Mouse (Mus musculus) liver, embryonic 13.5 days (tissue): ENCODE data around the gene Scaf11. TPM values are rescaled to one million over a fixed set of nuclear protein-coding genes. Genes with fewer than 3 reads are reported as not detected.
"Not testable (repeated sequence)": the region's sequence is repeated elsewhere in the genome, so short reads cannot be mapped to it uniquely, and the experiment has no call there.

ENCODE experiments used
- ATAC-seq: fragments of 200-750 bp; cut with Nextera tagmentation; 2 replicates; pipeline ENCODE4 v1.8.0; 2017; ENCODE audit warnings: low read depth, mild to moderate bottlenecking, moderate number of reproducible peaks, moderate library complexity
- DNase-seq: peaks from one replicate; pipeline ENCODE4 v3.0.0; 2022
- H3K27ac ChIP-seq: fragments of 300-500 bp; sonication (generic); 2 replicates; pipeline ENCODE4 v1.5.1; 2015; ENCODE audit warnings: moderate library complexity, mild to moderate bottlenecking, inconsistent platforms
- H3K27me3 ChIP-seq: fragments of 300-500 bp; sonication (generic); 2 replicates; pipeline ENCODE4 v1.6.1; 2015; ENCODE audit warnings: mild to moderate bottlenecking, inconsistent platforms
- H3K36me3 ChIP-seq: fragments of 300-500 bp; sonication (generic); 2 replicates; pipeline ENCODE4 v1.6.1; 2015; ENCODE audit warnings: mild to moderate bottlenecking, inconsistent platforms
- H3K4me1 ChIP-seq: fragments of 300-500 bp; sonication (generic); replicated peaks from 2 replicates; pipeline ENCODE4 v1.6.1; 2015; ENCODE audit warnings: inconsistent platforms
- H3K4me2 ChIP-seq: fragments of 300-500 bp; sonication (generic); 2 replicates; pipeline ENCODE4 v1.6.1; 2015; ENCODE audit warnings: inconsistent platforms, mild to moderate bottlenecking, moderate library complexity
- H3K4me3 ChIP-seq: fragments of 300-500 bp; sonication (generic); replicated peaks from 2 replicates; pipeline ENCODE4 v1.5.1; 2015; ENCODE audit warnings: mild to moderate bottlenecking, inconsistent platforms
- H3K9ac ChIP-seq: fragments of 300-500 bp; sonication (generic); 2 replicates; pipeline ENCODE4 v1.6.1; 2015; ENCODE audit warnings: mild to moderate bottlenecking, inconsistent platforms
- H3K9me3 ChIP-seq: fragments of 300-500 bp; sonication (generic); replicated peaks from 2 replicates; pipeline ENCODE4 v1.6.1; 2016; ENCODE audit warnings: inconsistent platforms
- WGBS: fragments of 180-500 bp; shearing (Covaris S2); methylation state at CpG from one replicate; pipeline ENCODE4 v1.1.7; 2015; ENCODE audit not compliant: insufficient replicate concordance; 5-methylcytosine and 5-hydroxymethylcytosine counted together
- polyA plus RNA-seq: library from polyadenylated mRNA; unstranded; fragments of >200 nt; fragmentation: Nextera tagmentation; extraction: Ambion mirVana; gene quantifications from 2 replicates; pipeline ENCODE4 v1.2.1, GENCODE M21; 2015

Gene Scaf11
- 53.4 and 57.0 TPM in 2 replicates for polyA plus RNA-seq

DNA sequence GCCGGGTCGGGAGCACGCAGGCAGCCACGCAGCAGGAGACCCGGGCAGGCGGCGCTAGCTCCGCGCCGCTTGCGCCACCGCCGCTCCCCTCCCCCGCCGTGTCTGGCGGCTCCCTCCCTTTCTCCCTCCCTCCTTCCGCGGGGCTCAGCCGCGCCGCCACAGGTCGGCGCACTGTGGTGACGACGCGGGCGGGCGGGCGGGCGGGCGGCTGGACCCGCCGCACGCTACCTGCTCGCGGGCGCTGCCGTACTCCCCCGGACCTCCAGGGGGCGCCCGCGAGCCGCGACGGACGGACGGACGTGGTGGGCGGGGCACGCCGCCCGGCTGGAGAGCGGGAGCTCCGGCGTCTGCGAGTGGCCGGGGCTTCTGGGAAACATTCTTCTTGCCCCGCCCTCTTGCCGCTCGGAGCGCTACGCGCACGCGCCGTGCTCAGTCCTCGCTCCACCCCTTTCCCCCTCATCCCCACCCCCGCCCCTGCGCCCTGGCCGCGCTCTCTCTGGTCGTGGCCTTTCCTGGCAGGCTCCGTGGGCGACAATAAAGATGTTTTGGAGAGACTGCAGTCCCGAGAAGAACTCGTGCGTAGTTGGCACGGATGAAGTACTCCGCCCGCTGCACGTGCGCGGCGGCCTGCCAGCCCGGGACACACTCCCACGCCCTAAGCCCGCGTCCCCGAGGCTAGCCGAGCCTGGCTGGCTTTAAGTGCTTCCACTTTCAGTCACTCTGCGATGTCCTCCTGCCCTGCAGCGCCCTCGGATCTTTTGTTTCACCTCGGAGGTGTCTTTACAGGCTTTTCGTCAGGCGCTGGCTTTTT, at the start of gene Scaf11:
TSS of gene Scaf11 (minus strand) at position 114 of the 811 bp plus-strand sequence.
- H3K9me3 ChIP-seq = no peaks in the 10 kb centered on the region
- H3K27me3 ChIP-seq = no peaks in the 10 kb centered on the region
- peak within 1 kb of the TSS; percentile 96 for H3K4me3 ChIP-seq
- H3K4me2 ChIP-seq = peak within 1 kb of the TSS; percentile 92
- H3K4me1 ChIP-seq = peaks cover 51% of the 10 kb centered on the region
- H3K9ac ChIP-seq = peak within 1 kb of the TSS; percentile 100
- H3K27ac ChIP-seq = peak within 1 kb of the TSS; percentile 99
- H3K36me3 ChIP-seq = peaks cover 9% of the 10 kb centered on the region
- DNase-seq (peak; percentile 93), ATAC-seq (peak; percentile 90)
- under 1% methylated on average over 66 of the region's 96 CpGs for WGBS

GRCm38 (mm10) chr15:96507097-96507840, 46.6 kb upstream of the Scaf11 start:
- no peak overlapping the region for H3K9ac ChIP-seq
- DNase-seq (peak; percentile 13), ATAC-seq (no peak)
- WGBS = 31% methylated on average over 18 of the region's 18 CpGs
- H3K27me3 ChIP-seq = no peaks in the 10 kb centered on the region
- no peaks in the 10 kb centered on the region for H3K36me3 ChIP-seq
- no peak overlapping the region for H3K27ac ChIP-seq
- peak overlapping the region; percentile 19; the same call in 1 of the 2 replicates for H3K4me2 ChIP-seq
- no peaks in the 10 kb centered on the region for H3K4me1 ChIP-seq
- no peak overlapping the region for H3K4me3 ChIP-seq
- peaks cover 7% of the 10 kb centered on the region for H3K9me3 ChIP-seq

GRCm38 (mm10) chr15:96497646-96498045, 37.0 kb upstream of the Scaf11 start:
- Histone ChIP-seq H3K4me2 (no peak overlapping the region), H3K9ac (no peak overlapping the region), H3K36me3 (no peaks in the 10 kb centered on the region), H3K4me3 (no peak overlapping the region), H3K4me1 (no peaks in the 10 kb centered on the region), H3K9me3 (peaks cover 6% of the 10 kb centered on the region; the same call in 1 of the 2 replicates), H3K27ac (no peak overlapping the region), H3K27me3 (no peaks in the 10 kb centered on the region)
- ATAC-seq = no peak
- DNase-seq = no peak
- WGBS = 64% methylated on average over 7 of the region's 7 CpGs

- H3K4me2 ChIP-seq = no peak overlapping the region
- H3K4me3 ChIP-seq = no peak overlapping the region
- H3K9me3 ChIP-seq = no peaks in the 10 kb centered on the region
- no peaks in the 10 kb centered on the region for H3K36me3 ChIP-seq
- DNase-seq = no peak
- WGBS = 66% methylated on average over 6 of the region's 6 CpGs
- H3K27ac ChIP-seq = no peak overlapping the region
- H3K9ac ChIP-seq = no peak overlapping the region
- no peak for ATAC-seq
- peaks cover 5% of the 10 kb centered on the region for H3K4me1 ChIP-seq
- H3K27me3 ChIP-seq = no peaks in the 10 kb centered on the region
These were observed 33.6 kb upstream of the Scaf11 start for GRCm38 (mm10) chr15:96494279-96494678.

DNA sequence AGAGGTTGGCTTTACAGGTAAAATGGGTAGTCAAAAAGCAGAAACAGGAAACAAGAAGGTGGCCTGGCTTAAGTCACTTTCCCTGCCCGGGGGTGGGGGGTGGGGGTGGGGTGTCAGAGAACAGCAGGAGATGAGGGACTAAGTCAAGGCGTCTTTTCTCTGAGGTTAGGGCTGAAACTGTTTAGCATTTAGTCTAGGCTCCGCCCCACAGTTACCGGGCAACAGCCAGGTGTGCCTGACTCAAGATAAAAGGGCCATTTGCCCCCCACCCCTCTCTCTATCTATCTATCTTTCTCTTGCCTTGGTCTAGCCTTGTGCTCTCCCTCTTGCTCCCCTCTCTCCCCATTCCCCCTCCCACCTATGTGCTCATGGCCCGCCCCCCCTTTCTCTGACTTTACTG, 32.9 kb upstream of the Scaf11 start:
- DNase-seq (no peak), ATAC-seq (no peak)
- H3K4me1 ChIP-seq = peaks cover 12% of the 10 kb centered on the region
- H3K27ac ChIP-seq = no peak overlapping the region
- WGBS = 62% methylated on average over 5 of the region's 5 CpGs
- no peaks in the 10 kb centered on the region for H3K36me3 ChIP-seq
- no peak overlapping the region for H3K9ac ChIP-seq
- no peak overlapping the region for H3K4me3 ChIP-seq
- no peaks in the 10 kb centered on the region for H3K27me3 ChIP-seq
- H3K4me2 ChIP-seq = no peak overlapping the region
- H3K9me3 ChIP-seq = no peaks in the 10 kb centered on the region

GRCm38 (mm10) chr15:96492919-96493318, 32.3 kb upstream of the Scaf11 start:
- not testable (repeated sequence) for H3K4me2 ChIP-seq, H3K4me3 ChIP-seq, H3K36me3 ChIP-seq, H3K9me3 ChIP-seq, H3K27me3 ChIP-seq, H3K27ac ChIP-seq, H3K9ac ChIP-seq, DNase-seq, ATAC-seq
- H3K4me1 ChIP-seq = peaks cover 14% of the 10 kb centered on the region
- 66% methylated on average over 4 of the region's 4 CpGs for WGBS

DNA sequence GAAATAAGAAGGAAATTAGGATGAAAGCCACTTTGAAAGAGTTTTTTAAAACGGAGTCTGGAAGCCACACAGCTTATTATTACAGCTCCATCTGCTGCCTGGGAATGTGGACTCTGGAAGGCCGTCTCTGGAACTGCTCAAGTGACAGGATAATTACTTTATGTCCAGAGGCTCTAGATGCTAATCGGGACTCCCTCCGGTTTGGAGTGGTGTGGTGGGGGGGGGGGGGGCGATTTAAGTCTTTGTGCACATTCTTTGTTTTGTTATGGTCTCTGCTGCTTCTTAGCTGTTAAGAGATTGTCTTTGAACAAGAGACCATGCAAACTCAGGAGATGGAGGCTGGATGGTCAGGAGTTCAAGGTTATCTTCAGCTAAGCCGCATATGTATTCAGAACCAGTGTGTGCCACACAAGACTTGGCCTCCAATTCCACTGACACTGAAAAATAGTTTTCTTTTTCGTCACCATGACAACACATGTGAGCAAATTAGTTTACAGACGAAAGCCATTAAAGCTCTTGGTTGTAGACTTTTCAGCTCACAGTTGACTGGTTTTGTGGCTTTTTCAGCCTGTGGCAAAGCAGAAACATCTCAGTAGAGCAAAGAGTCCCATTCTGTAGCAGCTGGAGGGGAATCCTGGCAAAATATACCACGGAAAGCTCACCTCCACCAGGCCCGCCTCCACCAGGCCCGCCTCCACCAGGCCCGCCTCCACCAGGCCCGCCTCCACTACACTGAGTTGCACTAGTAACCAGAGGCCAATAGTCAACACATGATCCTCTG, 31.4 kb upstream of the Scaf11 start:
- no peak for DNase-seq

GRCm38 (mm10) chr15:96491421-96491820, 30.8 kb upstream of the Scaf11 start:
- H3K4me2 ChIP-seq = no peak overlapping the region
- H3K4me3 ChIP-seq = no peak overlapping the region
- WGBS = 50% methylated on average over 3 of the region's 3 CpGs
- DNase-seq = no peak
- H3K9ac ChIP-seq = no peak overlapping the region
- H3K9me3 ChIP-seq = no peaks in the 10 kb centered on the region
- H3K4me1 ChIP-seq = peaks cover 14% of the 10 kb centered on the region
- no peaks in the 10 kb centered on the region for H3K27me3 ChIP-seq
- no peaks in the 10 kb centered on the region for H3K36me3 ChIP-seq
- no peak overlapping the region for H3K27ac ChIP-seq
- ATAC-seq = no peak

More for the DNA sequence above, 31.4 kb upstream of the Scaf11 start:
- H3K4me1 ChIP-seq = peaks cover 14% of the 10 kb centered on the region
- 54% methylated on average over 13 of the region's 13 CpGs for WGBS
- H3K27ac ChIP-seq = no peak overlapping the region
- H3K4me2 ChIP-seq = no peak overlapping the region
- no peak overlapping the region for H3K9ac ChIP-seq
- H3K4me3 ChIP-seq = no peak overlapping the region
- no peak for ATAC-seq
- H3K36me3 ChIP-seq = no peaks in the 10 kb centered on the region
- no peaks in the 10 kb centered on the region for H3K9me3 ChIP-seq
- no peaks in the 10 kb centered on the region for H3K27me3 ChIP-seq

- 71% methylated on average over 5 of the region's 5 CpGs for WGBS
- peaks cover 14% of the 10 kb centered on the region for H3K4me1 ChIP-seq
- DNase-seq = no peak
- no peaks in the 10 kb centered on the region for H3K27me3 ChIP-seq
- no peak overlapping the region for H3K9ac ChIP-seq
- H3K36me3 ChIP-seq = no peaks in the 10 kb centered on the region
- H3K9me3 ChIP-seq = no peaks in the 10 kb centered on the region
- H3K4me2 ChIP-seq = no peak overlapping the region
- no peak overlapping the region for H3K4me3 ChIP-seq
- ATAC-seq = no peak
- no peak overlapping the region for H3K27ac ChIP-seq
These were observed 29.5 kb upstream of the Scaf11 start for GRCm38 (mm10) chr15:96490123-96490522.

DNA sequence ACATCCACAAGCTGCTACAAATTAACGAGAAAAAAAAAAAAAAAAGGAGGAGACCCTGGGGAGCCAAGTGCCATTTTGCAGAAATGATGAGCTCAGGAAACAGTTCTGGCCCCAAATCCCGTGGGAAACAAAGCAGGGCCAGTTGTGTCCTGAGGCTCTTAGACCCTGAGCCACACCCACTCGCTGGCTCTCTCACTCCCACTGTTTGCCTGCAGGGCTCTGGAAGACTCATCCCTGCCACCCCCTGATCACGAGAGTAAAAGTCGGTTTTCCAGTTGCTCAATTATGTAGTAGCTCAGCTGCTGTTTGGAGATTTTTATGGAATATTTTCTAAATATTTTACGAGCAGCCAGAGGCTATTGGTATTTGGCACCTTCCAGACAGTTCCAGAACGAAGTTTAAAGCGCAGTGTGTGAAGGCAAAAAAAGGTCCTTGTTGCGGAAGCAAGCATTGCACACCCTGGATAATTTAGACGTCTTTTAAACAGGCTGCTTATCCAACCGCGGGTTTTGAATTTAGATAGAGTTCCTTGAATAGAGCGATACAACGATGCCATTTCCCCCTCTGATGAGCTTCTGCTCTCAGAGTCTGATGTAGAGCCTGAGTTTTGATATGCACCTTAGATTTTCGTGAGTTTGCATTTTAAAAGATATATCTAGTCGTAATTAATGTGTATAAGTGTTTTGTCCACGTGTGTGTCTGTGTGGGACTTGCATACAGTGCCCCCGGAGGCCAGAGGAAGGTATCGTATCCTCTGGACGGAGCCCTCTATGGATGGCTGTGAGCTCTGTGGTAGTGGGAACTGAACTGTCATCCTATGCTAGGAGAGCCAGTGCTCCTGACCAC, 28.5 kb upstream of the Scaf11 start:
- WGBS = 23% methylated on average over 20 of the region's 20 CpGs
- Histone ChIP-seq H3K36me3 (no peaks in the 10 kb centered on the region), H3K9ac (peak overlapping the region; percentile 26; the same call in 1 of the 2 replicates), H3K9me3 (no peaks in the 10 kb centered on the region), H3K4me3 (peak overlapping the region; percentile 11; the same call in 1 of the 2 replicates), H3K27me3 (no peaks in the 10 kb centered on the region), H3K4me1 (peaks cover 14% of the 10 kb centered on the region), H3K27ac (no peak overlapping the region), H3K4me2 (peak overlapping the region; percentile 38)
- peak; percentile 11 for DNase-seq
- ATAC-seq = peak; percentile 74
